Mouse (Mus musculus) liver, embryonic 14.5 days (tissue): ENCODE results near the gene Atp5s.

Experiments used
- CTCF ChIP-seq: IDR thresholded peaks from 2 replicates; pipeline ENCODE4 v1.5.1; 2016; ENCODE audit warnings: antibody characterized with exemption, low read depth, control low read depth
- EP300 ChIP-seq: IDR thresholded peaks from 2 replicates; pipeline ENCODE4 v1.6.1; 2016; ENCODE audit warnings: antibody characterized with exemption, low read depth

DNA sequence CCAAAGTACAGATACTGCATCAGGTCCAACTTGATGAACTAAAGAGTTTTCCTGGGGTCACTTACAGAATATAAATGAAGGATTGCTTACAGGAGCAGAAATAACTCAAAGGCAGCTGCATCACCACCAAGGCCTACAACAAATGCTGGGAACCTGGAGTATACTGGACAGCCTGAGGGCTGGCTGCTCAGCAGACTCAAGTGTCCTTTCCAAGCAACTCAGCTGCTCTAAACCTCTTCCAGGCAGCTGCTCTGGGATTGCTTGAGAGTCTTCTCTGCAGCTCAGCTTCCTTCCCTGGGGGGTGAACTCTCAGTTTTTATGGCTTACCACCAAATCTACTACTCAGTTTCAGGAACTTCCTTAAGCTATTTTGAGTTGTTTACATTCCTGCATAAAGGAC, 35.7 kb upstream of the Atp5s start:
- no peak for TF ChIP-seq CTCF
- TF ChIP-seq EP300, result no peak
